Mouse (Mus musculus) urinary bladder, adult 18-20 months (tissue): ENCODE data around the gene Slc4a10.

Experiments
- DNase-seq, 2 experiments: peaks; one replicate each; pipeline ENCODE4 v3.0.0; 2022; ENCODE audit warnings: low spot score in 2 of 2, mixed read lengths in 2 of 2

The Slc4a10 gene

GRCm38 (mm10) chr2:62347762-62348161 is 301.5 kb downstream of the Slc4a10 start:
- no peak for DNase-seq

GRCm38 (mm10) chr2:62352035-62352434 is 305.8 kb downstream of the Slc4a10 start:
- DNase-seq, result no peak

GRCm38 (mm10) chr2:62355766-62356165 is 309.5 kb downstream of the Slc4a10 start:
- DNase-seq, result no peak

- DNase-seq, result no peak
These were observed 310.3 kb downstream of the Slc4a10 start for GRCm38 (mm10) chr2:62356606-62357005.

- no peak for DNase-seq
These were observed 311.0 kb downstream of the Slc4a10 start for GRCm38 (mm10) chr2:62357259-62357658.

- DNase-seq, result no peak
These were observed 314.6 kb downstream of the Slc4a10 start for GRCm38 (mm10) chr2:62360872-62361271.

- no peak for DNase-seq
These were observed 315.3 kb downstream of the Slc4a10 start for GRCm38 (mm10) chr2:62361514-62361913.

GRCm38 (mm10) chr2:62362211-62362610 is 315.9 kb downstream of the Slc4a10 start:
- no peak for DNase-seq

GRCm38 (mm10) chr2:62363606-62364005 is 317.3 kb downstream of the Slc4a10 start:
- DNase-seq, result no peak

- no peak for DNase-seq
These were observed 322.2 kb downstream of the Slc4a10 start for GRCm38 (mm10) chr2:62368349-62369053.

GRCm38 (mm10) chr2:62370048-62370447 is 323.8 kb downstream of the Slc4a10 start:
- DNase-seq, result no peak

GRCm38 (mm10) chr2:62373692-62374091 is 327.4 kb downstream of the Slc4a10 start:
- DNase-seq, result no peak
